Comparison of ENCODE assay signal across 13 mouse cellular contexts in the genomic region with DNA sequence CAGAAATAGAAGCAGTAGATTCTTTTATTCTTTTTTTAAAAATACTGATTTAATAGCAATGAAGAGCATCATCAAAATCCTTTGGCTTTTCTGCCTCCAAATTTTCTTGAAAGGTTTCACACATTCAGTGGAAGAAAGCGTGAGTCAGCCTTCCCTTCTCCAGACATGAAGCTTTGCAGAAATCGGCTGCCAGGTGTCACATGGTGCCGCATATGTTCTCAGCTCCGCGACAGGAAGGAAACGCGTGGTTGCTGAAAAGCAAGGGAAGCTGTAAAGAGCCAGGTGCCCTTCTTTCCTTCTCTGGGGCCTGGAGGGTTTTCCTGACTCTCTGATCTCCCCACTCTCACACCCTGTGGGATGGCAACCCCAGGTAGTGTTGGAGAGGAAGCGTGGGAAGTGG.
DNase-seq lines count a peak whose midpoint lies in the region; TF ChIP-seq lines count a peak whose summit lies in the region.
"Had no signal": no experiment of that assay in that cellular context is flagged by ENCODE, and none has a peak within 500 bp of the region (broad histone marks: within the 10 kb centered on the region; RNA-seq: fewer than 3 reads in every experiment).

No protein-coding gene starts in this region.

- H3K4me3 ChIP-seq in left cerebral cortex, adult 2 months = no peak overlapping the region
- H3K4me3 ChIP-seq: embryonic facial prominence, embryonic 12.5 days; gastrocnemius, adult 2 months had no signal

- TF ChIP-seq CTCF in left cerebral cortex, adult 2 months (IDR thresholded peaks at IDR 0.05) = no peak

- DNase-seq in left cerebral cortex, adult 11 months (ENCODE audit: low spot score) = peak; percentile 73
- no peak for DNase-seq in left cerebral cortex, postnatal 4 days
- DNase-seq in frontal cortex, postnatal 25 days (ENCODE audit: low spot score in 2 of 2) = peak; percentile 55 to 65
- peak; percentile 69 to 71 for DNase-seq in left cerebral cortex, adult 2 months (ENCODE audit: extremely low spot score in 1 of 2, low spot score in 2 of 2)
- DNase-seq in right cerebral cortex, postnatal 4 days = peak; percentile 36
- no peak for DNase-seq in urinary bladder, postnatal 36 days (ENCODE audit: low spot score in 2 of 2)
- DNase-seq in urinary bladder, postnatal 14 days (ENCODE audit: low spot score) = no peak
- DNase-seq in gastrocnemius, postnatal 36 days = no peak
- DNase-seq: gastrocnemius, adult 2 months; heart, postnatal 14 days; kidney, postnatal 36 days; lung, embryonic 14.5 days had no signal

- intact Hi-C loops in left cerebral cortex, postnatal 4 days (cut with DNase I) = no loop called here
- intact Hi-C loops in left cerebral cortex, adult 2 months (cut with DNase I) = loop anchor here (5.0 kb wide), 4 partner anchors 46 to 741 kb away; a partner anchor contains a TSS
- intact Hi-C loops in gastrocnemius, postnatal 36 days (cut with DNase I) = no loop called here

- peak overlapping the region; percentile 61 for H3K27ac ChIP-seq in left cerebral cortex, adult 2 months
- H3K27ac ChIP-seq: embryonic facial prominence, embryonic 12.5 days; gastrocnemius, adult 2 months had no signal

Comparison
In these comparisons a context has a peak if more than half of its experiments do, and no peak if none do; other contexts are left out.
1. DNase-seq: peak in left cerebral cortex, adult 11 months (single experiment), frontal cortex, postnatal 25 days (2 of 2), left cerebral cortex, adult 2 months (2 of 2) and right cerebral cortex, postnatal 4 days (single experiment); none in left cerebral cortex, postnatal 4 days (single experiment), urinary bladder, postnatal 36 days (0 of 2), urinary bladder, postnatal 14 days (single experiment) and gastrocnemius, postnatal 36 days (0 of 2).